Mouse (Mus musculus) limb, embryonic 14.5 days (tissue): ENCODE data around the gene Actrt2. TPM values are rescaled to one million over a fixed set of nuclear protein-coding genes. Genes with fewer than 3 reads are reported as not detected.

Experiments used
- ATAC-seq: fragments of 200-750 bp; cut with Nextera tagmentation; 2 replicates; pipeline ENCODE4 v1.8.0; 2017; ENCODE audit warnings: low read depth, moderate number of reproducible peaks, moderate TSS enrichment; ENCODE audit not compliant: low FRiP score
- DNase-seq: peaks from one replicate; pipeline ENCODE4 v3.0.0-alpha.2; 2015; ENCODE audit warnings: low spot score
- H3K27ac ChIP-seq: fragments of 300-500 bp; sonication (generic); replicated peaks from 2 replicates; pipeline ENCODE4 v1.5.1; 2014; ENCODE audit warnings: low read depth, mild to moderate bottlenecking, low read length, moderate library complexity, mixed read lengths
- H3K27me3 ChIP-seq: fragments of 300-500 bp; sonication (generic); 2 replicates; pipeline ENCODE4 v1.6.1; 2014; ENCODE audit warnings: low read length, mixed read lengths; ENCODE audit not compliant: control insufficient read depth, insufficient read depth
- H3K36me3 ChIP-seq: fragments of 300-500 bp; sonication (generic); 2 replicates; pipeline ENCODE4 v1.6.1; 2014; ENCODE audit warnings: mild to moderate bottlenecking, low read length, moderate library complexity, mixed read lengths; ENCODE audit not compliant: control insufficient read depth, insufficient read depth
- H3K4me1 ChIP-seq: fragments of 300-500 bp; sonication (generic); 2 replicates; pipeline ENCODE4 v1.6.1; 2014; ENCODE audit warnings: antibody characterized with exemption, low read length, mixed read lengths; ENCODE audit not compliant: control insufficient read depth, insufficient read depth
- H3K4me2 ChIP-seq: fragments of 300-500 bp; sonication (generic); replicated peaks from 2 replicates; pipeline ENCODE4 v1.6.1; 2014; ENCODE audit warnings: low read depth, mild to moderate bottlenecking, low read length, moderate library complexity; ENCODE audit not compliant: severe bottlenecking
- H3K4me3 ChIP-seq: fragments of 300-500 bp; sonication (generic); replicated peaks from 2 replicates; pipeline ENCODE4 v1.5.1; 2014; ENCODE audit warnings: low read length
- H3K9ac ChIP-seq: fragments of 300-500 bp; sonication (generic); 2 replicates; pipeline ENCODE4 v1.6.1; 2014; ENCODE audit warnings: mild to moderate bottlenecking, low read depth, low read length, moderate library complexity; ENCODE audit not compliant: severe bottlenecking
- H3K9me3 ChIP-seq: fragments of 300-500 bp; sonication (generic); 2 replicates; pipeline ENCODE4 v1.6.1; 2016; ENCODE audit warnings: low read length; ENCODE audit not compliant: control insufficient read depth
- POLR2A ChIP-seq: fragments of 200-500 bp; IDR thresholded peaks from 2 replicates; pipeline ENCODE4 v1.8.0; 2012; ENCODE audit warnings: inconsistent platforms, mild to moderate bottlenecking, moderate library complexity, borderline replicate concordance; ENCODE audit not compliant: insufficient read depth, insufficient read length; ENCODE audit errors: extremely low read depth
- WGBS: fragments of 180-500 bp; shearing (Covaris S2); extraction: QIAGEN DNeasy Blood & Tissue Kit; methylation state at CpG from one replicate; pipeline ENCODE4 v1.1.7; 2014; 5-methylcytosine and 5-hydroxymethylcytosine counted together
- polyA plus RNA-seq, 2 experiments: library from polyadenylated mRNA; depleted of rRNA in 1 of 2; stranded (reverse) in 1 of 2; unstranded in 1 of 2; fragments of >200 nt; fragmentation: Nextera tagmentation in 1 of 2; extraction: Ambion mirVana in 1 of 2; gene quantifications; 2 replicates each; pipeline versions ENCODE4 v1.2.1 to v1.2.3; 2012 to 2014

The Actrt2 gene
- polyA plus RNA-seq, 2 experiments, result not detected

- no peaks in the 10 kb centered on the region for H3K36me3 ChIP-seq
- no peak for TF ChIP-seq POLR2A
- ATAC-seq, result peak; percentile 42
- H3K4me2 ChIP-seq, result no peak overlapping the region
- H3K9me3 ChIP-seq, result no peaks in the 10 kb centered on the region
- no peaks in the 10 kb centered on the region for H3K27me3 ChIP-seq
- DNase-seq, result no peak
- H3K4me3 ChIP-seq, result no peak overlapping the region
- WGBS, result 21% methylated on average over 20 of the region's 20 CpGs
- peak overlapping the region; percentile 58 for H3K27ac ChIP-seq
- H3K9ac ChIP-seq, result no peak overlapping the region
- peaks cover 36% of the 10 kb centered on the region for H3K4me1 ChIP-seq
Observed at GRCm38 (mm10) chr4:154693348-154694015, 25.8 kb upstream of the Actrt2 start.

- ATAC-seq (no peak), DNase-seq (no peak)
- Histone ChIP-seq H3K4me2 (no peak overlapping the region), H3K4me3 (no peak overlapping the region), H3K27ac (no peak overlapping the region), H3K4me1 (peaks cover 3% of the 10 kb centered on the region; the same call in 1 of the 2 replicates), H3K9me3 (no peaks in the 10 kb centered on the region), H3K27me3 (no peaks in the 10 kb centered on the region), H3K36me3 (no peaks in the 10 kb centered on the region), H3K9ac (no peak overlapping the region)
- 76% methylated on average over 5 of the region's 5 CpGs for WGBS
- no peak for TF ChIP-seq POLR2A
Observed at GRCm38 (mm10) chr4:154683068-154683752, 15.5 kb upstream of the Actrt2 start.

GRCm38 (mm10) chr4:154682311-154682710 is 14.6 kb upstream of the Actrt2 start:
- WGBS, result 51% methylated on average over 14 of the region's 14 CpGs
- Histone ChIP-seq H3K27ac (no peak overlapping the region), H3K36me3 (no peaks in the 10 kb centered on the region), H3K9me3 (no peaks in the 10 kb centered on the region), H3K27me3 (no peaks in the 10 kb centered on the region), H3K4me1 (peaks cover 3% of the 10 kb centered on the region; the same call in 1 of the 2 replicates), H3K4me3 (no peak overlapping the region), H3K4me2 (no peak overlapping the region), H3K9ac (no peak overlapping the region)
- ATAC-seq (no peak), DNase-seq (no peak)
- TF ChIP-seq POLR2A, result no peak

- no peak overlapping the region for H3K9ac ChIP-seq
- no peak overlapping the region; the same call in 1 of the 2 replicates for H3K27ac ChIP-seq
- ATAC-seq (no peak), DNase-seq (no peak)
- WGBS, result 44% methylated on average over 10 of the region's 10 CpGs
- TF ChIP-seq POLR2A, result no peak
- no peaks in the 10 kb centered on the region for H3K9me3 ChIP-seq
- no peak overlapping the region for H3K4me3 ChIP-seq
- H3K4me2 ChIP-seq, result no peak overlapping the region
- H3K27me3 ChIP-seq, result 0 out of 2 replicates have a peak, but pooled peaks cover 6% of the 10 kb centered on the region
- H3K36me3 ChIP-seq, result no peaks in the 10 kb centered on the region
- peaks cover 35% of the 10 kb centered on the region for H3K4me1 ChIP-seq
Observed at GRCm38 (mm10) chr4:154675441-154676000, 7.9 kb upstream of the Actrt2 start.

- TF ChIP-seq POLR2A, result no peak
- 20% methylated on average over 15 of the region's 15 CpGs for WGBS
Observed at GRCm38 (mm10) chr4:154674966-154675365, 7.3 kb upstream of the Actrt2 start.

More at GRCm38 (mm10) chr4:154674966-154675365, 7.3 kb upstream of the Actrt2 start:
- ATAC-seq (no peak), DNase-seq (no peak)
- Histone ChIP-seq H3K4me3 (no peak overlapping the region), H3K4me2 (peak overlapping the region; percentile 34), H3K9me3 (no peaks in the 10 kb centered on the region), H3K27ac (no peak overlapping the region; the same call in 1 of the 2 replicates), H3K4me1 (peaks cover 35% of the 10 kb centered on the region), H3K36me3 (no peaks in the 10 kb centered on the region), H3K9ac (no peak overlapping the region), H3K27me3 (0 out of 2 replicates have a peak, but pooled peaks cover 6% of the 10 kb centered on the region)
